Mouse (Mus musculus) ES-Bruce4 (cell line): ENCODE measurements around the gene Prkch.

ENCODE experiments used
- CTCF ChIP-seq: IDR thresholded peaks from one replicate; pipeline ENCODE4 v1.8.1; 2011; ENCODE audit warnings: low read depth, low read length
- EP300 ChIP-seq: IDR thresholded peaks from 2 replicates; pipeline ENCODE4 v1.6.1; 2011; ENCODE audit warnings: low read depth, low read length; ENCODE audit not compliant: insufficient read depth
- POLR2A ChIP-seq: IDR thresholded peaks from one replicate; pipeline ENCODE4 v1.8.1; 2011; ENCODE audit warnings: low read length; ENCODE audit not compliant: insufficient read depth

DNA sequence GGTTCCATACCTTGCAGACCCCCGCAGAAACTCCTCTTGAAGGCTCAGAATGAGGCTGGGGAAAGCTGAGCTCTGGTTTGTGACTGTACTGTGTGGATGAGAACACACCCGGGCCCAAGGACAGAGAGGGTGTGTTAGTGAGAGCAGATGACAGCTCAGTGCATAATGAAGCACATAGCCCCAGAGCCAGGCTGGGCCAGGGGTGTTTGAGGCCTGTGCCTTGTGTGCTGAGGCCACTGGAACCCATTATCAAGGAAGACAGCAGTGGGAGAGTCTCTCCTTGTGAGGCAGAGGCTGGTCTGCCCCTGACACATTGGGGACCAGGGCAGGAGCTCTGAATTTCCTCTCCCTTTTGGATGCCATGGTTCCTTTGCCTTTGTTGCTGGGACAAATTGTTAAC, 231.3 kb downstream of the Prkch start:
- TF ChIP-seq CTCF, result no peak
- no peak for TF ChIP-seq POLR2A
- no peak for TF ChIP-seq EP300
